Mouse (Mus musculus): ENCODE data around the gene Cldn34b3.
"Not testable (repeated sequence)": the region's sequence is repeated elsewhere in the genome, so short reads cannot be mapped to it uniquely, and the experiment has no call there.

The Cldn34b3 gene

DNA sequence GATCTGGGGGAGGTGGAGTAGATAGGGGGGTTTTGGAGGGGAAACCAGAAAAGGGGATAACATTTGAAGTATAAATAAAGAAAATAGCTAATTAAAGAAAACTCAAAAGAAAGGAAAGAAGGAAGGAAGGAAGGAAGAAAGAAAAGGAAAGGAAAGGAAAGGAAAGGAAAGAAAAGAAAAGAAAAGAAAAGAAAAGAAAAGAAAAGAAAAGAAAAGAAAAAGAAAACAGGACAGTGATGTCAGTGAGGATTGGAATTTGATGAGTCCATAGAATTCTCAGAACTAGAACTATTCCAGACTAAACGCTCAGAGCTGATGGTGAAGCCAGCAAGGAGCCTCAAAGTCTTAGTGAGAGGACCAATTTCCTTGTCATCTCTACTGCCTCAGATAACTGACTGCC is at the start of gene Cldn34b3:
TSS of gene Cldn34b3 (plus strand) at position 301 of the 400 bp plus-strand sequence.
- DNase-seq (ENCODE audit: low spot score in 2 of 2), result not testable (repeated sequence)

All from frontal cortex, postnatal 25 days (tissue).